Mouse (Mus musculus) cerebellum, adult 2 months (tissue): ENCODE measurements around the gene Rnf31.

Source experiments
- CTCF ChIP-seq: fragments of 200-500 bp; IDR thresholded peaks from 2 replicates; pipeline ENCODE4 v1.5.1; 2011; ENCODE audit warnings: low read depth, mild to moderate bottlenecking, control low read depth, low read length, moderate library complexity, borderline replicate concordance; ENCODE audit not compliant: insufficient read depth
- POLR2A ChIP-seq: fragments of 200-500 bp; IDR thresholded peaks from 2 replicates; pipeline ENCODE4 v1.6.1; 2011; ENCODE audit warnings: low read length, control low read depth, borderline replicate concordance; ENCODE audit not compliant: insufficient read depth

GRCm38 (mm10) chr14:55577871-55578667 is 13.4 kb upstream of the Rnf31 start, which contains the start of gene Psme1:
- TF ChIP-seq CTCF (no peak), POLR2A (no peak)
